Mouse (Mus musculus) ES-E14 (cell line): ENCODE data around the gene Col6a4. TPM values are rescaled to one million over a fixed set of nuclear protein-coding genes. Genes with fewer than 3 reads are reported as not detected.

Experiments used
- DNase-seq: peaks from one replicate; pipeline ENCODE4 v3.0.0-alpha.2; 2013; ENCODE audit warnings: low read depth, low spot score
- H3K27ac ChIP-seq: 2 replicates; pipeline ENCODE4 v1.5.1; 2012; ENCODE audit warnings: low read depth, mild to moderate bottlenecking, low read length, moderate library complexity, mixed read lengths; ENCODE audit not compliant: poor library complexity, insufficient read depth, severe bottlenecking
- H3K36me3 ChIP-seq: 2 replicates; pipeline ENCODE4 v1.6.1; 2012; ENCODE audit warnings: mild to moderate bottlenecking, low read length, moderate library complexity, mixed read lengths; ENCODE audit not compliant: control insufficient read depth, poor library complexity, insufficient read depth, severe bottlenecking
- H3K4me1 ChIP-seq, 2 experiments: fragments of 150-350 bp in 1 of 2; sonication (generic) in 1 of 2; 2 replicates each; pipeline ENCODE4 v1.6.1; 2012; ENCODE audit warnings: low read length in 2 of 2, mild to moderate bottlenecking in 1 of 2, mixed read lengths in 1 of 2; ENCODE audit not compliant: control insufficient read depth in 2 of 2, insufficient read depth in 2 of 2, poor library complexity in 1 of 2
- H3K4me3 ChIP-seq, 2 experiments: fragments of 150-350 bp in 1 of 2; sonication (generic) in 1 of 2; 2 replicates each; pipeline ENCODE4 v1.5.1; 2012; ENCODE audit warnings: low read length in 2 of 2, low read depth in 1 of 2, mild to moderate bottlenecking in 1 of 2, mixed read lengths in 1 of 2; ENCODE audit not compliant: insufficient read depth in 1 of 2, poor library complexity in 1 of 2, severe bottlenecking in 1 of 2
- H3K9ac ChIP-seq: 2 replicates; pipeline ENCODE4 v1.6.1; 2012; ENCODE audit warnings: low read depth, mild to moderate bottlenecking, low read length, mixed read lengths; ENCODE audit not compliant: poor library complexity, insufficient read depth, severe bottlenecking
- H3K9me3 ChIP-seq: fragments of 150-350 bp; sonication (generic); 2 replicates; pipeline ENCODE4 v1.6.1; 2012; ENCODE audit warnings: low read depth, mild to moderate bottlenecking, low read length; ENCODE audit not compliant: control insufficient read depth, insufficient read depth
- CHD2 ChIP-seq: IDR thresholded peaks from 2 replicates; pipeline ENCODE4 v1.6.1; 2014; ENCODE audit warnings: mild to moderate bottlenecking, low read depth, low read length, inconsistent platforms
- HCFC1 ChIP-seq: IDR thresholded peaks from 2 replicates; pipeline ENCODE4 v1.6.1; 2012; ENCODE audit warnings: low read length, inconsistent platforms, borderline replicate concordance; ENCODE audit not compliant: insufficient read depth
- MAFK ChIP-seq: IDR thresholded peaks from 2 replicates; pipeline ENCODE4 v1.6.1; 2014; ENCODE audit warnings: mild to moderate bottlenecking, low read depth, low read length, inconsistent platforms; ENCODE audit not compliant: insufficient read depth
- ZC3H11A ChIP-seq: IDR thresholded peaks from 2 replicates; pipeline ENCODE4 v1.6.1; 2012; ENCODE audit warnings: low read depth, mild to moderate bottlenecking, inconsistent platforms, low read length, borderline replicate concordance
- ZNF384 ChIP-seq: IDR thresholded peaks from 2 replicates; pipeline ENCODE4 v1.6.1; 2012; ENCODE audit warnings: low read depth, low read length, inconsistent platforms
- in situ Hi-C, 2 experiments: fragments of 600-800 bp; cut with MboI; formaldehyde crosslinking; loops; one replicate each; pipeline ENCODE4 v1.15.1; 2025; ENCODE audit warnings: low sequenced_read_pairs in 2 of 2, inconsistent platforms in 1 of 2; ENCODE audit not compliant: unreplicated experiment in 2 of 2
- total RNA-seq: library from RNA; depleted of rRNA; stranded (reverse); fragments of 300-350 nt; gene quantifications from 2 replicates; pipeline ENCODE4 v1.2.3, GENCODE M21; 2012

Col6a4 gene
- total RNA-seq, 1 experiment, result 3.9 TPM

- TF ChIP-seq ZNF384 (no peak), ZC3H11A (peak; percentile 74)
- Histone ChIP-seq H3K27ac (no peak overlapping the region), H3K9me3 (no peaks in the 10 kb centered on the region), H3K9ac (no peak overlapping the region), H3K4me1 (no peaks in the 10 kb centered on the region), H3K36me3 (no peaks in the 10 kb centered on the region), H3K4me3 (no peak overlapping the region)
- DNase-seq, result peak; percentile 63
- in situ Hi-C loops, result loop anchor here in 1 of 2 experiments (25.0 kb wide), 1 partner anchor 352 kb away; no protein-coding TSS in a partner anchor
Observed at GRCm38 (mm10) chr9:106038865-106039264, 57.7 kb downstream of the Col6a4 start.

GRCm38 (mm10) chr9:106015666-106016065, 80.9 kb downstream of the Col6a4 start:
- 0 out of 4 replicates have a peak, but pooled peaks cover 0 to 2% of the 10 kb centered on the region in 2 experiments for H3K4me1 ChIP-seq
- DNase-seq, result no peak
- H3K27ac ChIP-seq, result no peak overlapping the region
- H3K9me3 ChIP-seq, result no peaks in the 10 kb centered on the region
- H3K4me3 ChIP-seq, result no peak overlapping the region
- no peak for TF ChIP-seq CHD2
- TF ChIP-seq HCFC1, result no peak
- TF ChIP-seq ZC3H11A, result no peak
- TF ChIP-seq MAFK, result no peak
- no peak for TF ChIP-seq ZNF384
- H3K9ac ChIP-seq, result no peak overlapping the region
- no peaks in the 10 kb centered on the region; the same call in 1 of the 2 replicates for H3K36me3 ChIP-seq
- in situ Hi-C loops, result no loop called here

- Histone ChIP-seq H3K9me3 (no peaks in the 10 kb centered on the region), H3K36me3 (no peaks in the 10 kb centered on the region; the same call in 1 of the 2 replicates), H3K27ac (no peak overlapping the region), H3K4me3 (no peak overlapping the region), H3K9ac (no peak overlapping the region; the same call in 1 of the 2 replicates), H3K4me1 (0 out of 4 replicates have a peak, but pooled peaks cover 0 to 2% of the 10 kb centered on the region in 2 experiments)
- TF ChIP-seq HCFC1 (no peak), MAFK (no peak), ZNF384 (no peak), ZC3H11A (no peak), CHD2 (no peak)
- in situ Hi-C loops, result no loop called here
- no peak for DNase-seq
Observed at GRCm38 (mm10) chr9:106013139-106013538, 83.4 kb downstream of the Col6a4 start.

GRCm38 (mm10) chr9:105997955-105998354, 98.6 kb downstream of the Col6a4 start:
- peaks cover 0 to 4% of the 10 kb centered on the region in 2 experiments; a peak in 1 of 4 replicates for H3K4me1 ChIP-seq
- DNase-seq, result no peak
- no peak overlapping the region for H3K9ac ChIP-seq
- H3K4me3 ChIP-seq, result no peak overlapping the region
- TF ChIP-seq MAFK, result no peak
- in situ Hi-C loops, result no loop called here
- H3K27ac ChIP-seq, result no peak overlapping the region
- H3K36me3 ChIP-seq, result no peaks in the 10 kb centered on the region
- H3K9me3 ChIP-seq, result no peaks in the 10 kb centered on the region

GRCm38 (mm10) chr9:105992425-105992824, 104.2 kb downstream of the Col6a4 start:
- no peak overlapping the region for H3K27ac ChIP-seq
- H3K36me3 ChIP-seq, result no peaks in the 10 kb centered on the region
- no peaks in the 10 kb centered on the region for H3K9me3 ChIP-seq
- in situ Hi-C loops, result no loop called here
- no peak for DNase-seq
- H3K4me3 ChIP-seq, result no peak overlapping the region
- no peaks in the 10 kb centered on the region for H3K4me1 ChIP-seq
- H3K9ac ChIP-seq, result no peak overlapping the region
- TF ChIP-seq CHD2 (no peak), ZNF384 (no peak), MAFK (no peak)
